Mouse (Mus musculus) gastrocnemius, postnatal 4 days (tissue): ENCODE data around the gene C2. TPM values are rescaled to one million over a fixed set of nuclear protein-coding genes. Genes with fewer than 3 reads are reported as not detected.
"Not testable (repeated sequence)": the region's sequence is repeated elsewhere in the genome, so short reads cannot be mapped to it uniquely, and the experiment has no call there.

Experiments
- DNase-seq, 2 experiments: peaks; one replicate each; pipeline ENCODE4 v3.0.0; 2021 to 2022; ENCODE audit warnings: low spot score in 2 of 2, mixed read lengths in 2 of 2
- total RNA-seq, 2 experiments: library from RNA; stranded (reverse); gene quantifications; 2 replicates each; pipeline ENCODE4 v1.2.3; 2021

The C2 gene
- total RNA-seq, 2 experiments from 2014 or later = 5.3 to 8.7 TPM

DNA sequence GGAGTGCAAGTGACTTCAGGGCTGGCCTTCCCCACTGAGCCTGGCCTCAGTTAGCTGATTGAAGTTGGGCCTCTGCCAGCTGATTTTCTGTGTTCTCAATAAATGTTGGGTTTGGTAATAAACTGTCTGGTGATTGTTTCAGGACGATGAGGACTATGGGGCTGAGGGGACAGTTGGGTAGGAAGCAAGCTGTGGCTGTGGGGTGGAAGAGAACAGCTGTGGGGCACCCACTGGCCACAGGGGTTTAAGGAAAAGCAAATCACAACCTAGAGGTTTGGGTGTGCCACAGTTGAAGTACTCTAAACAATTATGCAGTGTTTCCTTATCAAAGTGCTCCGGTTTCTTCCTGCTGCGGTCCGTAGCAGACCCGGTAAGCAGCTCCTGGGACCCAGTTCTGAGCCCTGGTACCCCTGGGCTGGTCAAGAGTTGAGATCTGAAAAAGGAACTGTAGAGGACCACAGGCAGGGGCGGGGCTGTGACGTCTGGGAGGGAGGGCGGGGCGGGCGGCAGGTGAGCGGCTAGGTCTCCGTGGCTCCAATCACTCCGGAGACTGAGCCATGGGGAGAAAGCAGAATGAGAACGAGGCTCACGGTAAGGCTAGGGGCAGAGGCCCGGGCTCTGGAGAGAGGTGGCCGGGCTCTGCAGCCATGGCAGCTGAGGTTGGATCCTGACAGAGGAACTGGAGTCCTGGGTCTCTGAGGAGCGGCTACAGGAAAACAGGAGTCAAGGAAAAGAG is 16.0 kb upstream of the C2 start, which contains the start of gene Slc44a4:
Gene Slc44a4, plus strand, starts transcription at position 537 of the 736 bp plus-strand sequence.
- DNase-seq = no peak

DNA sequence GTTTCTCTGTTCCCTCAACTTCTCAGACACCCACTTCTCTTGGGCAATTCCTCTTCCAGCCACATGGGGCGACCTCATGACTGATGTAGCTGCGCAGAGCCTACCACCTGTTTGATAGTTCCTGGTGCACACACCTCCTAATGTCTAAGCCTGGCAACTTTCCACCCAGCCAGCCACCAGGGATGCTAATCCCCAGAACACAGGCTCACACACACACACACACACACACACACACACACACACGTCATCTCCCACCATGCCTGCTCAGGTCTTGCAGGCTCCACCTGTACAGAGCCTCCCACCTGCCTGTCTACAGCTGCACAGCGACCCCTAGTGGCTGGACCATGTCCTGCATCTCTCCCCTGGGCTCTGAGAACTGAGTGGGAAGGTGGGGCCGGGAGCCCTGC is 13.9 kb upstream of the C2 start:
- DNase-seq = peak; percentile 70

DNA sequence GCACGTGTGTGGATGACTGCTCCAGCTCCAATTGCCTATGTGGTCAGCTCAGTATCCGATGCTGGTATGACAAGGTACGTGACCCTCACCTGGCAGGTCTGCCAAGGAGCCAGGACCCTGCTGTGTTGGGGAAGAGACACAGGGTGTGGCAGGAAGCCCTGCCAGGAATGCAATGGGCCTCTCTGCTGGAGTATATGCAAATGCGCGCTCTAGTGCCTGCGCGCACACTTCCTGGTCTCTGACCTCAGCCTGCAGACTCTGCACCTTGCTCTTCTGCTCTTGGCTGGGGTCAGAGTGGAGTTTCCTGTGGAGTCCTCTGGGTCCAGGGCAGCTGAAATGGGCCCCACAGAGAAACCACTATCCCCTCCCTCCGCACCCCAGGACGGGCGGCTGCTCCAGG is 12.9 kb upstream of the C2 start:
- no peak for DNase-seq

DNA sequence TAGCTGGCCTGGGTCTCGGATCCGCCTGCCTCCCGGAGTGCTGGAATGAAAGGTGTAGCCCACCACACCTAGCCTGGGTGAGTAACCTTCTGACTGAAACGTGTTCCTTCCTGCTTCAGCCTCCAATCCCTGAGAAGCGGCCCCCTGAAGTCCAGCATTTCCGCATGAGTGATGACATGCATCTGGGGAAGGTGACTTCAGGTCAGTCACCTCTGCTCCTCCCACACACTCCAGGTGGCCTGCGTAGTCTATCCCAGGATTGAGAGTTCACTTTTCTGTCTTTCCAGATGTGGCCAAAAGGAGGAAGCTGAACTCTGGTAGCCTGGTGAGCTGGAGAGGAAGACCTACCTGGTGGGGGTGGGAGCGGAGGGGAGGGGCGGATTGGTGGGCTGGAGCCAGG is 4.8 kb upstream of the C2 start:
- no peak for DNase-seq

DNA sequence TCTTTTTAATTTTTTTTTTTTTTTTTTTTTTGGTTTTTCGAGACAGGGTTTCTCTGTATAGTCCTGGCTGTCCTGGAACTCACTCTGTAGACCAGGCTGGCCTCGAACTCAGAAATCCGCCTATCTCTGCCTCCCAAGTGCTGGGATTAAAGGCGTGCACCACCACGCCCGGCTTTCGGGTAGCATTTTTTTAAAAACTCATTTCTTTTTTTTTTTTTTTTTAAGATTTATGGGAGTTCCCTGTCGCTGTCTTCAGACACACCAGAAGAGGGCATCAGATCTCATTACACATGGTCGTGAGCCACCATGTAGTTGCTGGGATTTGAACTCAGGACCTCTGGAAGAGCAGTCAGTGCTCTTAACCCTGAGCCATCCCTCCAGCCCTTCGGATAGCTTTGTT is 3.9 kb upstream of the C2 start:
- not testable (repeated sequence) for DNase-seq

DNA sequence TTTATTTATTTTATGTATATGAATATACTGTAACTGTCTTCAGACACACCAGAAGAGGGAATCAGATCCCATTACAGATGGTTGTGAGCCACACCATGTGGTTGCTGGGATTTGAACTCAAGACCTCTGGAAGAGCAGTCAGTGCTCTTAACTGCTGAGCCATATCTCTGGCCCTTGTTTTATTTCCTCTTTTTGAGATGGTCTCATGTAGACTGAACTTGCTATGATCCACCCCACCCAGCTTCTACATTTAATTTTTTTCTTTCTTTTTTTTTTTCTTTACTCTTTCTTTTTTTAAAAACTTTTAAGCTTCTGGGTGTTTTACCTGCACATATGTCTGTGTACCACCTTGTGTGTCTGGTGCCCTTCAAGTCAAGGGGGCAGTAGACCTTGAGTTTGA is 2.8 kb upstream of the C2 start:
- not testable (repeated sequence) for DNase-seq

DNA sequence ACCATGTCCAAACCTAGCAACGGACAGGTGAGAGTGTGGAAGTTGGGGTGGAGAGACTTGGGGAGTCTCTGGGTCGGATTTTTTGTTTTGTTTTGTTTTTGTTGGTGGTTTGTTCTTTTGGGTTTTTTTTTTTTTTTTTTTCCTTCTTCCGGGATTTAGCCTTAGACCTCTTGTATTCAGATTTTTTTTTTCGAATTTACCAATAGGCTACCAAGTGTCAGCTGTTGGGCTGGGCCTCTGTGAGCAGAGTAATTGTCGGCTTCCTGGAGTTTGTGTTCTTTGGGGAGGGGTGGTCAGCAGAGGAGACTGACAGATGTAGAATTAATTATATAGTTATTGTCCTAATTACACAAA is 1.8 kb upstream of the C2 start:
- DNase-seq = no peak

DNA sequence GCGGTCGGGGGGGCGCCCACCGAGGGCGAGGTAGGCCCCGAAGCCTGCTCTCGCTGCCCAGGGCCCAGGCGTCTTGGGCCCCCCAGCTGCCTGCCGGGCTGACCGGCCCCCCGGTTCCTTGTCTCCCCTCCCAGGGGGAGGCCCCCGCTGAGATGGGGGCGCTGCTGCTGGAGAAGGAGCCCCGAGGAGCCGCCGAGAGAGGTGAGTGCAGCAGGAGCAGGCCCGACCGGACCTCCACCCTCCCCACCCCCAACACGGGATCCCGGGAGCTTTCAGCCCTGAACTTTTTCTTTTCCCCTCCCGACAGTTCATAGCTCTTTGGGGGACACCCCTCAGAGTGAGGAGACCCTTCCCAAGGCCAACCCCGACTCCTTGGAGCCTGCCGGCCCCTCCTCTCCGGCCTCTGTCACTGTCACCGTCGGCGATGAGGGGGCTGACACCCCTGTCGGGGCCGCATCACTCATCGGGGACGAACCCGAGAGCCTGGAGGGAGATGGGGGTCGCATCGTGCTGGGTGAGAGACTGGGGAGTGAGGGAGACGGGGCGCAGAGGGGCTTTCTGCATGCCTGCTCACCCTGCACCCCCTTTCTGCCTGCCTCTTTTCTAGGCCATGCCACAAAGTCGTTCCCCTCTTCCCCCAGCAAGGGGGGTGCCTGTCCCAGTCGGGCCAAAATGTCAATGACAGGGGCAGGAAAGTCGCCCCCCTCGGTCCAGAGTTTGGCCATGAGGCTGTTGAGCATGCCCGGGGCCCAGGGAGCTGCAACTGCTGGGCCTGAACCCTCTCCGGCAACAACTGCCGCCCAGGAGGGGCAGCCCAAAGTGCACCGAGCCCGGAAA is 1.2 kb upstream of the C2 start:
- DNase-seq = peak in 1 of 2 experiments; percentile 57

DNA sequence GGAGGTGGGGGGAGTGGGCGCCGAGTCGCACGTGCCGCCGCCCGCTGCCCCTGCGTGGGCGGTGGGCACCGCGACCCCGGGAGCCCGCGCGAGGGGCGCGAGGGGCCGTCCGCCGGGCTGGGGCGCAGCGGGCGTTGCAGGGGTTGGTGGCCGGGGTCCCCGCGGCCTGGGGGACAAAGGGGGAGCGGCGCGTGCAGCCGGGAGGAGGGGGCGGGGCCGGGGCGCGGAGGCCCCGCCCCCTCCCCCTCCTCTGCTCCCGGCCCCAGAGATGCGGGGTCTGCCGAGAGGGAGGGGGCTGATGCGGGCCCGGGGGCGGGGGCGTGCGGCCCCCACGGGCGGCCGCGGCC is 614 bp upstream of the C2 start:
- peak in 1 of 2 experiments; percentile 47 for DNase-seq

DNA sequence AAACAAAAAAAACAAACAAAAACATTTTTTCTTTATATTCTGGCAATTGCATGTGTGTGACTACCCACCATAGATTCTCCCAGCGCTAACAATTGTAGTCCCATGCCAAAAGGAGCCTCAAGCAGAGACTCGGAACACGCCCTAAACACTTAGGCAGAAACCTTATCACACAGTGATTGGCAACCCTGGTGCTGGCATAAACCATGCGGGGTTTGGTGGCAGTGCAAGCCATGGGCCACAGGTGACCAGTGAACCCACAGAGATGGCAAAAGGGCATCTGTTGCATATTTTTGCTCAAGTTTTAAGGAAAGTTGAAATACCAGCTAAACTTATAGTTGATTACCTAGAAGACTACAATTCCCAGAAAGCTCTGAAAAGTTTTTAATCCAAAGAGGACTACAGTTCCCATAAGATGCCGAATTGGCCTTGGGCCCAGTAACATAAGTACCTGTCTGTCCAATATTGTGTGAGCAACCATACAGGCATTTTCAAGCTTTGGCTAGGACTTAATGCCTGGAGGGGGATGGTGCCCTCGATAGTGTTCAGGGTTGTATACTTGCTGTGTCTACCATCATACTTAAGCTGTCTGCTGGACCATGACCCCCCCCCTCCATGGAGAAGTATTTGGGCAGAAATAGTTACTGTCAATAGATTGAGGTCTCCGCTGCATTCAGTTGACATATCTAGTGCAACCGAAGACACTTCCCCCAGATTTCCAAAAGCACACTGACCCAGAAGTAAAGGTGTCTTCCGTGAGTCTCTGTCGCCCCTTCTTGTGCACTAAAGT is 499 bp downstream of the C2 start:
- peak in 1 of 2 experiments; percentile 53 for DNase-seq

DNA sequence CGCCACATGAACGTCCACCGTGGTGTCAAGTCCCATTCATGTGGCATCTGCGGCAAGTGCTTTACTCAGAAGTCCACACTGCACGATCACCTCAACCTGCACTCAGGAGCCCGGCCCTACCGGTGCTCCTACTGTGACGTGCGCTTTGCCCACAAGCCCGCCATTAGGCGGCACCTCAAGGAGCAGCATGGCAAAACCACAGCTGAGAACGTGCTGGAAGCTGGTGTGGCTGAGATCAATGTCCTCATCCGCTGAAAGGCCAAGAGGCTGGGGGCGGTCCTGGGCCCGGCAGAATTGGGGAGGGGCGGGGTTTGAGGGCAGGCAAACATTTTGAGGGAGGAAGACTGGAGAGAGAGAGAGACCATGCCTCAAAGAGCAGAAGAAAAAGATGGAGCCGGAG is 1.7 kb downstream of the C2 start:
- no peak for DNase-seq

DNA sequence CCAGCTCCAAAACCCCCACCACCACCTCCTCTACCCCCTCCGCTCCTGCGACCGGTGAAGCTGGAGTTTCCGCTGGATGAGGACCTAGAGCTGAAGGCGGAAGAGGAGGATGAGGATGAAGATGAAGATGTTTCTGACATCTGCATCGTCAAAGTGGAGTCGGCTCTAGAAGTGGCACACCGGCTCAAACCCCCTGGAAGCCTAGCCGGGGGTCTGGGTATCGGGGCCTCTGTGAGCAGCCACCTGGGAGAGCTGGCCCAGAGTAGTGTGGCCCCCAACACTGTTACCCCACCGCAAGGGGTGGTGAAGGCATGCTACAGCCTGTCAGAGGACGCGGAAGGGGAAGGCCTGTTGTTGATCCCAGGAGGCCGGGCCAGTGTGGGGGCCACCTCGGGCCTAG is 2.3 kb downstream of the C2 start:
- no peak for DNase-seq

DNA sequence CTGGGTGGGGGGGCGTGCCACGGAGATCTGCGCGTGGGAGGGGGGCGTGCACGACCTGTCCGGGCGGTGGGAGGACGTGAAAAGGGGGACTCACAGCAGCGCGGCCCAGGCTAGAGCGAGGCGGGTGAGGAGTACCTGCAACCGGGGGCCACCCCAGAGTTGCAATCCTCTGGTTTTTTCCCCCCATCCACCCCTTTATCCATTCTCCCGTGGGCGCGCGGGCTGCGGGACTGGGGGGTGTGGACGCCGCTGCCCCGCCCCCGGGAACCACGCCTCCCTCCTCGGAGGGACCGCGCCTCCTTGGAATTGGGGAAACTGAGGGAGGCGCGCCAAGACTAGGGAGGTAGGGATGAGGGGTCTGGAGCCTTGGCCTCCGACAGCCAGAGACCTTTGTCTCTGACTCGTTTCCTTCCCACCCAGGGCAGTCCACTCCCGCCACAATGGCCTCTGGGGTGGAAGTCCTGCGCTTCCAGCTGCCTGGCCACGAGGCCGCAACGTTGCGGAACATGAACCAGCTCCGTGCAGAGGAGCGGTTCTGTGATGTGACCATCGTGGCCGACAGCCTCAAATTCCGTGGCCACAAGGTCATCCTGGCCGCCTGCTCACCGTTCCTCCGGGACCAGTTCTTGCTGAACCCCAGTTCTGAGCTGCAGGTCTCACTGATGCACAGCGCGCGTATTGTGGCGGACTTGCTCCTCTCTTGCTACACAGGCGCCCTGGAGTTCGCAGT is 3.1 kb downstream of the C2 start:
- peak in 1 of 2 experiments; percentile 60 for DNase-seq

DNA sequence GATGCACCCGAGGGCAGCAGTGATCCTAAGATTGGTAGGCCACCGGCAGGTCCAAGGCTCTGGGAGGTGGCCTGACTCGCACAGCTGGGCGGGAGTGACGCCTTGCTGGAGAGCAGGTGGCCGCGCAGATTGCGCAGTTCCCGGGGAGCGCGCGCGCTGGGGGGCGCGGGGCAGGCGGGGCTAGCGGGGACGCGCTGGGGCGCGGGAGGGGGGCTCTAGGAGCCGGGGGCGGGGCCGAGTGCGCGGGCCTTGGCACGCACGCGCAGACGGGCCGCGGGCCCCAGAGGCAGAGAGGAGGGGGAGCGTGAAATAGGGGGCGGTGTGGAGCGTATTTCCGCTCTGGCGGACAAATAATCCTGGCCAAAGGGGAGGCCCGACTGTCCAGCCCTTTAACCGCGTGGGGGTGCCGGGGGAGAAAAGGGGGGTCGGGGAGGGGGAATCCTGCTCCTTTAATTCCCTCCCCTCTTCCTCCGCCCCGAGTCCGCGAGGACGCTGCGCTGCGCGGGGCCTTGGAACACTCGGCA is 3.9 kb downstream of the C2 start:
- DNase-seq = peak; percentile 91 to 94

DNA sequence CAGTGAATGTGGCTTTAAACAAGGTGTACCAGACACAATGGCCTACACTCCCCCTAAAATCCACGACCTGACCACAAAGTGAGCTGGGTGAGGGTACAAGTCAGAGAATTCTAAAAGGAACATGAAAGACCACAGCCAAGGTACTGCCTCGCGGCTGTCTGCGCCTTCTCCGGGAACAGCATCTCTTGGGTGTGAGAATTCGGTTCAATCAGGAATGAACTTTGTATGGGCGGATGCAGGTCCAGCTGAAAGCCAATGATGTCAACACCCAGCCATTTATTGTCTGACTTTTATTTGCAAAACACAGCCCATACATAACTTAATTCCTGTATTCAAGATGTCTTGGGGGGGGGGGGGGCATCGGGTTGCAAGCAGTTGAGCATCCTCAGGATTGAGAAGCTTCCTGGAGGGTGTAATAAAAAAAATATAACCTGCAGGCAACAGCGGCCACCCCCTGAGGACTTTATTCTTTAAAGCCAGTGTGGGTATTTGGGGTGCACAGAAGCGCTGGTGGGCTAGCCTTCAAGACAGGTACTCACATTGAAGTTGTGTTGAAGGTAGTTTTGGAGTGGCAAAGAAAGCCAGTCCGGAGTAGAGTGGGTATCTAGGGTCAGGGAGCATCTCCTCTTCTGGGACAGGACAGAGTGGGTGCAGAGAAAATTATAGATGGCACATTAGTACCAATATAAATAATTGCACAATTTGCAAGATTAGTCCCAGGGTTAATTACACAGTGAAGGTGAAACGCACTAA is 4.8 kb downstream of the C2 start:
- DNase-seq = no peak

DNA sequence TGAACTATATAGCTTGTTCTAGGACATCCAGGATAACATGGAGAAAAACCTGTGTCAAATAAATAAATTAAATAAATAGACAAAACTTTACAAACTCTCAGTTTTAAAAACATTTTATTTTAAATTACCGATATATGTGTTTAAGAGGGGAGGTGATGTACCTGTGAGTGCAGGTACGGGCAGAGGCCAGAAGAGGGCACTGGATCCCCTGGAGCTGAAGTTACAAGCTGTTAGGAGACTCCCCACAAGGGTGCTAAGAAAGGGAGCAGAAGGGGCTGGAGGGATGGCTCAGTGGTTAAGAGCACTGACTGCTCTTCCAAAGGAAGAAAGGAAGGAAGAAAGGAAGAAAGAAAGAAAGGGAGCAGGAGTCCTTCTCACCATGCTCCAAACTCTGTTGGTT is 6.7 kb downstream of the C2 start:
- DNase-seq = no peak

DNA sequence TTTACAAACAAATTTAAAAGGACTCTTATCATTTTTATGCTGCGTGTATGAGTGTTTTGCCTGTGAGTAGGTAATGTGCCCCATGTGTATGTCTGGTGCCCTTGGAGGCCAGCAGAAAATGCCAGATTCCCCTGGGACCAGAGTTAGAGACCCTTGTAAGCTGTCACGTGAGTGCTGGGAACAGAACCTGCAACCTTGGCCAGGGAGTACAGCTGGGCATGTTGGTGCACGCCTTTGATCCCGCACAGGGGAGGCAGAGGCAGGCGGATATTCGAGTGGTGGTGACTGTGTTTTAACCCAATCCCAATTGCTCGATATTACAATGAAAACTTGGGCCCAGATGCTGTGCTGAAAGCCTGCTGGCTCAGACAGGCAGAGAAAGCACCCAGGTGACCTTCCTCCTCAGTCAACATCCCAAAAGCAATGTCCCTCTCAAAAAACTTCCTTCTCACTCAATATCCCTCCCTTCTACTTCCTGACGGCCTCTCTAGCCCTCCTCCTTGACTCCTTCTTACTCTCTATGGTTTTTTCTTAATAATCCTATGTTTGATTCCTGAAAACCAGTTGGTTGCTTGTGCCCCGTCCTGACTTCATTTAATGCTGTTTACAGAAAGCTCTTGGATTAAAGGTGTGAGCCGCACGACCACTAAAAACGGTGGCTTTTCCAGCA is 7.9 kb downstream of the C2 start:
- no peak for DNase-seq

DNA sequence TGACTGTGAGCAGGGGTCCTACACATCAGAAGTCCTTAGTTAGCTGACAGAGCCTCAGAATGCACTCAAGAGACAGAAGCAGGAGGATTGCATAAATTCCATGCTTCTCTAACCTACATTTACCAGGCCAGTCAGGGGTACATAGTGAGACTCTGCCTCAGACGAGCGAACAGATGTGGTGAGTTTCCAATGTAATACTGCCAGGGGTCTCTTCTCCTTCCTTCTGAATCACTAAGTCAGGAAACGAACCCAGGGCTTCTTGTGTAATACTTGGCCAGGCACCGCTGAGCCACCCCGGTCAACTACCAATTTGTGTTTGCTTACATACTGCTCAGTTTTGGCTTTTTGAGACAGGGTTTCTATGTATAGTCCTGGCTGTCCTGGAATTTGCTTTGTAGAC is 10.1 kb downstream of the C2 start:
- no peak for DNase-seq

DNA sequence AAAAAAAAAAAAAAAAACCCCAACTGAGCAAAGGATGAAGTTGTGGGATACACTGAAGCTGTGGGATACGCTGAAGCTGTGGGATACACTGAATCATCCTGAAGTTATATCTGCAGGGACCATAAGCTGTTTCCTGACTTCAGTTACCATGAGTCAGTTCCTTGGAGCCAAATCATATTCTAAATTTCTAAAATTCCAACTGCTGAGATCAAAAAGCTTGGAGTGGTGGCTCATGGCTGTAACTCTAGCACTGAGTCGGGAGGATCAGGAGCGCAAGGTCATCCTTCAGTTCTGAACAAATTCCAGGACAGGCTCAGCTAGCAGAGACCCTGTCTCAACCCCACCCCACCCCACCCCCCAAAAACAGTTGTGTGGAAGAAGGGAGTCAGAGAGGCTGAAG is 12.4 kb downstream of the C2 start:
- DNase-seq = no peak

DNA sequence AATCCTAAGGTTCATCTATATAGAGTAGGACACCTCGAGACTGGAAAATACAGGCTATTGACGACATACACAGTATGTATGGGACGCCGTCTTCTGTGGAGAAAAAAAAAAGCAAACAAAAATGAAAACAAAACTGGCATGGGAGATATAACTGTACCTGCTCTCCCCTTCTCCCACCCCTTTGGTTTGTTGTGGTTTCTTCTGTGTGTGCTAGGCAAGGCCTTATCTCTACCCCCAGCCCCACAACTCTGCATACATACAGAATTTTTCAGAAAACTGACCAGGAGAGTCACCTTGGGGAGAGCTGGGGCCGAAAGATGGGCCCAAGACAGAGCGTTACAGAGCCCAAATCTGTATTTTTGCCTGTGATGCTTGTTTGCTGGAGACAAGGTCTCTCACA is 13.4 kb downstream of the C2 start:
- DNase-seq = no peak
